Mouse (Mus musculus) hindbrain, embryonic 11.5 days (tissue): ENCODE results near the gene Syk. TPM values are rescaled to one million over a fixed set of nuclear protein-coding genes. Genes with fewer than 3 reads are reported as not detected.

Source experiments
- ATAC-seq: fragments of 200-750 bp; cut with Nextera tagmentation; 2 replicates; pipeline ENCODE4 v1.8.0; 2017; ENCODE audit warnings: mild to moderate bottlenecking, moderate TSS enrichment, moderate library complexity; ENCODE audit not compliant: low FRiP score
- DNase-seq: peaks from one replicate; pipeline ENCODE4 v3.0.0-alpha.2; 2015; ENCODE audit warnings: low spot score
- H3K27ac ChIP-seq: fragments of 300-500 bp; sonication (generic); 2 replicates; pipeline ENCODE4 v1.5.1; 2014; ENCODE audit warnings: mild to moderate bottlenecking, low read depth, low read length
- H3K27me3 ChIP-seq: fragments of 300-500 bp; sonication (generic); 2 replicates; pipeline ENCODE4 v1.6.1; 2014; ENCODE audit warnings: mild to moderate bottlenecking, low read length, moderate library complexity, mixed read lengths; ENCODE audit not compliant: control insufficient read depth, insufficient read depth
- H3K36me3 ChIP-seq: fragments of 300-500 bp; sonication (generic); 2 replicates; pipeline ENCODE4 v1.6.1; 2014; ENCODE audit warnings: mild to moderate bottlenecking, low read length, moderate library complexity, mixed read lengths; ENCODE audit not compliant: control insufficient read depth, insufficient read depth
- H3K4me1 ChIP-seq: fragments of 300-500 bp; sonication (generic); replicated peaks from 2 replicates; pipeline ENCODE4 v1.6.1; 2014; ENCODE audit warnings: low read length, mixed read lengths; ENCODE audit not compliant: control insufficient read depth, insufficient read depth
- H3K4me2 ChIP-seq: fragments of 300-500 bp; sonication (generic); replicated peaks from 2 replicates; pipeline ENCODE4 v1.6.1; 2014; ENCODE audit warnings: mild to moderate bottlenecking, low read depth, low read length
- H3K4me3 ChIP-seq: fragments of 300-500 bp; sonication (generic); 2 replicates; pipeline ENCODE4 v1.5.1; 2014; ENCODE audit warnings: low read depth, low read length
- H3K9ac ChIP-seq: fragments of 300-500 bp; sonication (generic); 2 replicates; pipeline ENCODE4 v1.6.1; 2014; ENCODE audit warnings: low read depth, low read length
- H3K9me3 ChIP-seq: fragments of 300-500 bp; sonication (generic); 2 replicates; pipeline ENCODE4 v1.6.1; 2016; ENCODE audit warnings: low read length; ENCODE audit not compliant: control insufficient read depth
- WGBS: fragments of 180-500 bp; shearing (Covaris S2); extraction: QIAGEN DNeasy Blood & Tissue Kit; methylation state at CpG from one replicate; pipeline ENCODE4 v1.1.7; 2014; 5-methylcytosine and 5-hydroxymethylcytosine counted together
- polyA plus RNA-seq: library from polyadenylated mRNA; unstranded; fragments of >200 nt; fragmentation: Nextera tagmentation; extraction: Ambion mirVana; gene quantifications from 2 replicates; pipeline ENCODE4 v1.2.1, GENCODE M21; 2014

Gene Syk
- polyA plus RNA-seq, 1 experiment from 2014 or later: 4.4 TPM

DNA sequence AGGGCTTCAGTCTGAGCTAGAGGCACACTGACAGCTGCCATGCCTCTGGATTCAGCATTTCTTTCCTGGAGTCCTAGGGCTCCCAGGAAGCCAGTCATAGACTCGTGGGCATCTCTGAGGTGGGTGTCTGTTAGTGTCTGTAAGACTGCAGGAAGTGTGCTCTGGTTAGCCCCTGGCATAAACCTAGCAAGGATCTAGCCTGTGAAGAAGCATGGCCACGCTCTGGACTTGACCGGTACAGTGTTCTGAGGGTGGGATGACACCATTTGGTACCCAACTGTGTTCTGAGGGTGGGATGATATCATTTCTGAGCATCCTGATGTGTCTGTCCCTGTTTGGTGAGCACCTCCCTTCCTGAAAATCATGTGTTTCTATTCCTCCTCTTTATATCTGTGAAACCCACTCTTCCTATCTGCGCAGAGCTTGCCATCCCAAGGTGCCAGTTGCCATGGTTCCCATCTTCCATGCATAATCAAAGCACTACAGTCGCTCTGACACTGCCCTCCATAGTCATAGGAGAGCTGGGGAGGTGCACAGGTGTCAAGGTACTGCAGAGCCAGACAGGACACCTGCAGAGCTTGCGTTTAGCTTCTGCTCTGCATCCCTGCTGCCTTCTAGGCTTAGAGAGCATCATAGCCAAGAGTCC lies 20.9 kb downstream of the Syk start:
- Histone ChIP-seq H3K4me2 (no peak overlapping the region), H3K9ac (no peak overlapping the region), H3K27me3 (no peaks in the 10 kb centered on the region), H3K27ac (no peak overlapping the region), H3K4me1 (no peaks in the 10 kb centered on the region; the same call in 1 of the 2 replicates), H3K9me3 (no peaks in the 10 kb centered on the region), H3K36me3 (no peaks in the 10 kb centered on the region), H3K4me3 (no peak overlapping the region)
- WGBS: 80% methylated on average over 6 of the region's 6 CpGs
- no peak for DNase-seq
- no peak for ATAC-seq

- no peak overlapping the region for H3K9ac ChIP-seq
- WGBS: 89% methylated on average over 3 of the region's 3 CpGs
- H3K36me3 ChIP-seq: no peaks in the 10 kb centered on the region
- ATAC-seq: no peak
- H3K27me3 ChIP-seq: no peaks in the 10 kb centered on the region
- no peak overlapping the region for H3K4me2 ChIP-seq
- H3K27ac ChIP-seq: no peak overlapping the region
- no peak overlapping the region for H3K4me3 ChIP-seq
- H3K4me1 ChIP-seq: no peaks in the 10 kb centered on the region; the same call in 1 of the 2 replicates
- DNase-seq: no peak
- no peaks in the 10 kb centered on the region for H3K9me3 ChIP-seq
Measured at GRCm38 (mm10) chr13:52605006-52605405, 22.0 kb downstream of the Syk start.

DNA sequence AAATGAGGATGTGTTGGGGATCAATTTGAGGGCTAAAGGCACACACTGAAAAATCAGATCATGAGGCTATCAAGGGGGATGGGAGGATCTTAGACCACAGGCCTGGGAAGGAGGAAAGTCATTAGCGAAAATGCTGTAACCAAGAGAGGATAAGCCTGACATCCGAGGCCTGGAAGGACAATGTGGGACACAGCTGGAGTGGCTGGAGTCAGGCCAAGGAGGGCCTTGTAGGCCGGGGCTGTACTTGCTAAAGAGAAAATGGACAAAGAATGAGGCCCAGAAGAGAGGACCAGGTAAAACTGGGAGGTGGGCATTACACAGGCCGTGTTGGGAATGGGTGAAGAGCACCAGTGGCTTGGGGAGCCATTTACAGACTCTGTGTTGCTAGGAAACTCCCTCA lies 22.9 kb downstream of the Syk start:
- Histone ChIP-seq H3K36me3 (no peaks in the 10 kb centered on the region), H3K4me2 (no peak overlapping the region), H3K27ac (no peak overlapping the region), H3K27me3 (no peaks in the 10 kb centered on the region), H3K4me3 (no peak overlapping the region), H3K9me3 (no peaks in the 10 kb centered on the region), H3K4me1 (no peaks in the 10 kb centered on the region; the same call in 1 of the 2 replicates), H3K9ac (no peak overlapping the region)
- DNase-seq (no peak), ATAC-seq (no peak)
- WGBS: 82% methylated on average over 4 of the region's 4 CpGs

DNA sequence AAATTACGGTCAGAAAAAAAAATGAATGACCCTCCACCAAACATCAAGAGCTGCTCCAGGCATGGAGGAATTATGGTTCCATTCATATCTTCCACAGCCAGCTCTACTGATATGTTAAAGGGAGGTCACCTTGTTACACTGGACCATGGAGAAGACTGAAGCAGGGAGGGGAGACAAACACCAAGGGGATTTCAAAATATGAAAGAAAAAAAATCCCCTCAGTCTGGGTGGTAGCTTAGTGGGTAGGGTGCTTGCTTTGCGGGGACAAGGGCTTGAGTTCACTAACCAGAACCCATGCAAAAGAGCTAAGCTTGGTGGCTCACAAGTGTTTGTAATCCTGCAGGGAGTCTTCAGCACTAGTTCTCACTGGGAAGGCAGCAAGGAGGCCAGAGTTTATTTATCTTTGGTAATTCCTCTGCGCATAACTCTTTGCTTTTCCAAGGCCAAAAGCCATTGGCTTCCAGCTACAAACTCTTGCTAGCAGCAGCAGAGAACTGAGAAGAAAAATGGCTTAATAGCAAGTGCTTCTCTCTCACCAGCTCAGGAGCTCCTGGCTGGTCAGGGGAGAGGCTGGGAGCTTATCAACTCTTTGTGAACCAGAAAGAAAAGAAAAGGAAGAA lies 23.8 kb downstream of the Syk start:
- no peaks in the 10 kb centered on the region for H3K9me3 ChIP-seq
- no peaks in the 10 kb centered on the region for H3K27me3 ChIP-seq
- H3K4me1 ChIP-seq: no peaks in the 10 kb centered on the region; the same call in 1 of the 2 replicates
- H3K36me3 ChIP-seq: no peaks in the 10 kb centered on the region
- no peak overlapping the region for H3K27ac ChIP-seq
- no peak for ATAC-seq
- H3K4me2 ChIP-seq: no peak overlapping the region
- H3K9ac ChIP-seq: no peak overlapping the region
- H3K4me3 ChIP-seq: no peak overlapping the region
- DNase-seq: no peak
- 85% methylated on average over 3 of the region's 3 CpGs for WGBS

DNA sequence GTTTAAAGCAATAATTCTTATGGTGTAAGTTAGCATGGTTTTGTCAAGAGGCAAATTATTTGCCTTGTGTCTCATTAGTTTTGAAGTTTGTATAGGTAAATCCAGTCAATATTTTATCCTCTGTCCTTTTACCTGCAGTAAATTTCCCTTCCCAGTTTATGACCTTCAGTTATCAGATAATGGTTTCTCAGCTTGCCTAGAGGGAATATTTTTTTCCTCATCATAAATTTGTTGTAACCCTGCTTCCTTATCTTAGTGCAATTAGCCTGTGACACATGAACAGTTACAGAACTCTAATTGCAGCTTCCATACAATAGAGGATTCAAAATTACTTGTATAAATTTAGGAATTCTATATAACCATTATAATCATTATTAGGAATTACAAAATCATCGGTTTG lies 25.0 kb downstream of the Syk start:
- Histone ChIP-seq H3K9ac (no peak overlapping the region), H3K4me1 (no peaks in the 10 kb centered on the region), H3K27me3 (no peaks in the 10 kb centered on the region), H3K4me3 (no peak overlapping the region), H3K27ac (no peak overlapping the region), H3K36me3 (no peaks in the 10 kb centered on the region), H3K4me2 (no peak overlapping the region), H3K9me3 (no peaks in the 10 kb centered on the region)
- DNase-seq: no peak
- no peak for ATAC-seq
- 90% methylated on average over 1 of the region's 1 CpGs for WGBS

DNA sequence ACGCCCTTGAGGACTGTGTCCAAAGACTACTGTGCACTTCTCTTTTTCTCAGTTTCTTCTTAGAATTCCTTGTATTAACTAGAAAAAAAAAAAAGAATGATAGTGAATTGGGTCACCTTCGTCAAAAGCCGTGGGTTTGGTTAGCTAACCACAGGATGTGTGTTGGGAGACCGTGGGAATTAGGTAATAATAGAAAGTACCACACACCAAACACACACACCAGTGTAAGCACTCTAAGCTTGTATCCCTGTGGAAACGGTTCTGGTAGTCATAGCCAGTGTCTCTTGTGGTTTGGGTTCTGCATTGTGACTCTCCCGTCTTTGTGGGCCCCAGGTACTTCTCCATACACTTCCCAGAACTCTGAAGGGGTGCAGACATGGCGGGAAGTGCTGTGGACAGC lies 27.5 kb downstream of the Syk start:
- Histone ChIP-seq H3K9me3 (no peaks in the 10 kb centered on the region), H3K27ac (no peak overlapping the region), H3K4me2 (no peak overlapping the region), H3K27me3 (no peaks in the 10 kb centered on the region), H3K9ac (no peak overlapping the region), H3K4me3 (no peak overlapping the region), H3K4me1 (no peaks in the 10 kb centered on the region), H3K36me3 (no peaks in the 10 kb centered on the region)
- DNase-seq (no peak), ATAC-seq (no peak)
- WGBS: 89% methylated on average over 7 of the region's 7 CpGs

- Histone ChIP-seq H3K4me2 (no peak overlapping the region), H3K27ac (no peak overlapping the region), H3K4me3 (no peak overlapping the region), H3K9me3 (no peaks in the 10 kb centered on the region), H3K27me3 (no peaks in the 10 kb centered on the region), H3K36me3 (no peaks in the 10 kb centered on the region), H3K4me1 (no peaks in the 10 kb centered on the region), H3K9ac (no peak overlapping the region)
- whole genome bisulfite sequencing: 86% methylated on average over 3 of the region's 3 CpGs
- DNase-seq (no peak), ATAC-seq (no peak)
Measured at GRCm38 (mm10) chr13:52613266-52613665, 30.3 kb downstream of the Syk start.

DNA sequence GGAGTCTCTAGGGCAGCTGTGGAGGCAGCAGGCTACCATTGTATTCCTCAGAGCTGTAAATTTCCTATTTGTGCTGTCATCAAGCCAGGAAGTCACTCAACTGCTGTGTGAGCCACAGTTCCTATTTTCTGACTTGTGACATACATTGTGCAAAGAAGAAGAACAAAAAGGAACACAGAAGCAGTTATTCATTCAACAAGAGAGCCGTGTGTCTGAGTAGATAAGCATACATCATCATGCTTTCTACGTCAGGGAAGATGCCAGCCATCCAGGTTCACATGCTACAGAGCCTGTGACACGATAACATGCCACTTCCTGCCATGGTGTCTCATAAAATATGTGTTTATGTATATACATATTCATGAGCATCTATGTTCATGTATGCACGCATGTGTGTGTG lies 32.1 kb downstream of the Syk start:
- 87% methylated on average over 4 of the region's 4 CpGs for WGBS
- no peak overlapping the region for H3K4me2 ChIP-seq
- no peak for ATAC-seq

GRCm38 (mm10) chr13:52617096-52617714 lies 34.2 kb downstream of the Syk start:
- H3K27ac ChIP-seq: no peak overlapping the region
- H3K27me3 ChIP-seq: no peaks in the 10 kb centered on the region
- H3K9me3 ChIP-seq: no peaks in the 10 kb centered on the region
- no peaks in the 10 kb centered on the region for H3K36me3 ChIP-seq
- no peaks in the 10 kb centered on the region for H3K4me1 ChIP-seq
- DNase-seq: no peak
- no peak for ATAC-seq
- H3K9ac ChIP-seq: no peak overlapping the region
- H3K4me2 ChIP-seq: no peak overlapping the region
- no peak overlapping the region for H3K4me3 ChIP-seq
- 74% methylated on average over 11 of the region's 11 CpGs for WGBS

More for the DNA sequence above, 32.1 kb downstream of the Syk start:
- Histone ChIP-seq H3K9me3 (no peaks in the 10 kb centered on the region), H3K4me1 (no peaks in the 10 kb centered on the region), H3K36me3 (no peaks in the 10 kb centered on the region), H3K4me3 (no peak overlapping the region), H3K27ac (no peak overlapping the region), H3K9ac (no peak overlapping the region), H3K27me3 (no peaks in the 10 kb centered on the region)
- no peak for DNase-seq
